Mouse (Mus musculus) lung, postnatal 0 days (tissue): Measurements from ENCODE around the gene Cd177.

Experiments used
- CTCF ChIP-seq: IDR thresholded peaks from 2 replicates; pipeline ENCODE4 v1.5.1; 2016; ENCODE audit warnings: antibody characterized with exemption, mild to moderate bottlenecking
- EP300 ChIP-seq: IDR thresholded peaks from 2 replicates; pipeline ENCODE4 v1.6.1; 2016; ENCODE audit warnings: antibody characterized with exemption, mild to moderate bottlenecking, control low read depth

DNA sequence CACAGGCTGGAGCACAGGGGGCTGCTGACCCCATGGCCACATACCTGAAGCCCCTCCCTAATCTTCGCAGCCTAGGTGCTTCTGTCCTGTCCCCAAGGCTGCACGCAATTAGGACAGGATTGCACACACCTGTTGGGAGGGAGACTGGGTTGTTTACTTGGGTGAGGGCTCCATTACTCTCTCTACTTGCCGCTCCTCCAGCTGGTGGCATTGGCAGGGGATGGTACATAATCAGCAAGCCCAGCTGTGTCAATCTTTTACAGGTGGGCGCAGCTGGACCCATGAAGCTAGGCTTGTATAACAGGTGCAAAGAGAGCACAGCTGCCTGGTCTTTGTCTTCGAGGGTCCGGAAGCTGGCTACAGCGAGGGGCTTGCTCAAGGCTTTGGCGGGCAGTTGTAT, 2.5 kb upstream of the Cd177 start:
- TF ChIP-seq EP300 (no peak), CTCF (no peak)
